In genomic region chrX:37161169-37161568, GRCm38 (mm10) we compare ENCODE assay signal across 25 mouse cellular contexts. TPM values are rescaled to one million over a fixed set of nuclear protein-coding genes. Genes with fewer than 3 reads are reported as not detected.
DNase-seq lines count a peak whose midpoint lies in the region; ATAC-seq and TF ChIP-seq lines count a peak whose summit lies in the region.
"Had no signal": no experiment of that assay in that cellular context is flagged by ENCODE, and none has a peak within 500 bp of the region (broad histone marks: within the 10 kb centered on the region; RNA-seq: fewer than 3 reads in every experiment).

No protein-coding gene starts in this region.

- H3K79me2 ChIP-seq in liver, adult 2 months (ENCODE audit: control insufficient read depth, insufficient read depth, low read length): no peaks in the 10 kb centered on the region

- peak; percentile 30 for DNase-seq in liver, adult 2 months (ENCODE audit: extremely low read depth, low read depth, low spot score)
- DNase-seq in liver, embryonic 11.5 days (ENCODE audit: low spot score): no peak
- DNase-seq in thymus, postnatal 4 days: peak; percentile 5
- DNase-seq in thymus, adult 18-20 months: no peak
- DNase-seq in adipocyte (ENCODE audit: low spot score): peak; percentile 2
- DNase-seq: cerebellum, adult 8-10 months; gastrocnemius, postnatal 14 days; heart, adult 2 months; heart, postnatal 36 days; kidney, adult 11 months; lung, postnatal 14 days had no signal

- H3K9me3 ChIP-seq in liver, embryonic 11.5 days (ENCODE audit: control insufficient read depth, low read length): no peaks in the 10 kb centered on the region
- no peaks in the 10 kb centered on the region for H3K9me3 ChIP-seq in forebrain, embryonic 12.5 days
- H3K9me3 ChIP-seq in intestine, embryonic 16.5 days (ENCODE audit: control insufficient read depth, low read length): no peaks in the 10 kb centered on the region
- H3K9me3 ChIP-seq: embryonic facial prominence, embryonic 10.5 days; G1E; hindbrain, embryonic 15.5 days; liver, embryonic 15.5 days had no signal

- no peak for TF ChIP-seq CTCF in liver, adult 2 months (IDR thresholded peaks at IDR 0.05; ENCODE audit: low read depth, low read length)

- no peak for TF ChIP-seq POLR2A in liver, adult 2 months (IDR thresholded peaks at IDR 0.05; ENCODE audit: extremely low read depth, insufficient read depth, low read length)

- H3K36me3 ChIP-seq in liver, adult 2 months (ENCODE audit: control insufficient read depth, insufficient read depth, low read length): no peaks in the 10 kb centered on the region
- no peaks in the 10 kb centered on the region for H3K36me3 ChIP-seq in liver, embryonic 11.5 days (ENCODE audit: control insufficient read depth, insufficient read depth, low read length)
- no peaks in the 10 kb centered on the region for H3K36me3 ChIP-seq in forebrain, embryonic 12.5 days (replicated peaks)
- H3K36me3 ChIP-seq in intestine, embryonic 16.5 days (ENCODE audit: control insufficient read depth, insufficient read depth, low read length): no peaks in the 10 kb centered on the region
- H3K36me3 ChIP-seq: embryonic facial prominence, embryonic 10.5 days; hindbrain, embryonic 15.5 days; liver, embryonic 15.5 days had no signal

- 37% methylated on average over 10 of the region's 10 CpGs for WGBS in liver, adult 2 months
- 78% methylated on average over 10 of the region's 10 CpGs for WGBS in liver, embryonic 11.5 days
- 83% methylated on average over 10 of the region's 10 CpGs for WGBS in forebrain, embryonic 12.5 days
- WGBS in intestine, embryonic 16.5 days: 71% methylated on average over 10 of the region's 10 CpGs

- ATAC-seq in liver, embryonic 11.5 days (replicated peaks; ENCODE audit: low FRiP score): no peak
- ATAC-seq in forebrain, embryonic 12.5 days (ENCODE audit: low FRiP score): no peak
- no peak for ATAC-seq in intestine, embryonic 16.5 days
- ATAC-seq: forebrain, embryonic 14.5 days; midbrain, embryonic 16.5 days had no signal

- no peaks in the 10 kb centered on the region for H3K4me1 ChIP-seq in liver, adult 2 months (ENCODE audit: control insufficient read depth, insufficient read depth, low read length)
- no peaks in the 10 kb centered on the region for H3K4me1 ChIP-seq in liver, embryonic 11.5 days (replicated peaks; ENCODE audit: control insufficient read depth, insufficient read depth, low read length)
- H3K4me1 ChIP-seq in forebrain, embryonic 12.5 days: no peaks in the 10 kb centered on the region
- H3K4me1 ChIP-seq in intestine, embryonic 16.5 days (ENCODE audit: control insufficient read depth, insufficient read depth, low read length): no peaks in the 10 kb centered on the region
- H3K4me1 ChIP-seq: embryonic facial prominence, embryonic 10.5 days; hindbrain, embryonic 15.5 days; liver, embryonic 15.5 days had no signal

- no peaks in the 10 kb centered on the region for H3K27me3 ChIP-seq in liver, adult 2 months (ENCODE audit: control insufficient read depth, insufficient read depth, low read length)
- no peaks in the 10 kb centered on the region for H3K27me3 ChIP-seq in liver, embryonic 11.5 days (replicated peaks; ENCODE audit: control insufficient read depth, insufficient read depth, low read length)
- no peaks in the 10 kb centered on the region for H3K27me3 ChIP-seq in forebrain, embryonic 12.5 days
- H3K27me3 ChIP-seq in intestine, embryonic 16.5 days (replicated peaks; ENCODE audit: control insufficient read depth, insufficient read depth, low read length): no peaks in the 10 kb centered on the region
- H3K27me3 ChIP-seq: hindbrain, embryonic 15.5 days; liver, embryonic 15.5 days had no signal

- H3K9ac ChIP-seq in liver, adult 2 months (ENCODE audit: low read depth, low read length): 0 out of 2 replicates have a peak overlapping the region, but pooled peaks have one; percentile 15
- no peak overlapping the region for H3K9ac ChIP-seq in liver, embryonic 11.5 days (ENCODE audit: low read depth, low read length)
- no peak overlapping the region for H3K9ac ChIP-seq in forebrain, embryonic 12.5 days
- H3K9ac ChIP-seq in intestine, embryonic 16.5 days (ENCODE audit: low read depth, low read length): no peak overlapping the region
- H3K9ac ChIP-seq: hindbrain, embryonic 15.5 days; liver, embryonic 15.5 days had no signal

- peak overlapping the region; percentile 36 for H3K4me3 ChIP-seq in liver, adult 2 months (ENCODE audit: insufficient read depth, low read depth, low read length)
- H3K4me3 ChIP-seq in liver, embryonic 11.5 days (ENCODE audit: low read depth, low read length): no peak overlapping the region
- no peak overlapping the region for H3K4me3 ChIP-seq in forebrain, embryonic 12.5 days (replicated peaks)
- no peak overlapping the region for H3K4me3 ChIP-seq in intestine, embryonic 16.5 days (ENCODE audit: low read length)
- H3K4me3 ChIP-seq: embryonic facial prominence, embryonic 10.5 days; heart, adult 2 months; hindbrain, embryonic 15.5 days; liver, embryonic 15.5 days had no signal

- no peak overlapping the region for H3K27ac ChIP-seq in liver, adult 2 months (replicated peaks; ENCODE audit: insufficient read depth, low read depth, low read length)
- no peak overlapping the region for H3K27ac ChIP-seq in liver, embryonic 11.5 days (ENCODE audit: low read depth, low read length)
- H3K27ac ChIP-seq in forebrain, embryonic 12.5 days: no peak overlapping the region
- H3K27ac ChIP-seq in intestine, embryonic 16.5 days (ENCODE audit: low read length): no peak overlapping the region
- H3K27ac ChIP-seq: embryonic facial prominence, embryonic 10.5 days; heart, adult 2 months; hindbrain, embryonic 15.5 days; liver, embryonic 15.5 days had no signal

- H3K4me2 ChIP-seq in liver, embryonic 11.5 days: no peak overlapping the region
- H3K4me2 ChIP-seq in forebrain, embryonic 12.5 days: no peak overlapping the region
- H3K4me2 ChIP-seq in intestine, embryonic 16.5 days (ENCODE audit: low read depth, low read length): no peak overlapping the region
- H3K4me2 ChIP-seq: hindbrain, embryonic 15.5 days; liver, embryonic 15.5 days had no signal

RNA-seq across cellular contexts. Expression of gene Akap14, which starts 7.5 kb away (rescaled TPM):
- total RNA-seq in liver, adult 2 months (2014; rRNA removed): not detected in 2 replicates
- polyA plus RNA-seq in liver, adult 2 months (2012; rRNA removed): not detected in 2 replicates
- 0.10 TPM in 1 of 2 replicates, not detected in the other for polyA plus RNA-seq in liver, embryonic 11.5 days (2014; fragmentation: Nextera tagmentation; extraction: Ambion mirVana)
- 0.14 and 0.24 TPM in 2 replicates for polyA plus RNA-seq in forebrain, embryonic 12.5 days (2016; fragmentation: Nextera tagmentation; extraction: Ambion mirVana)
- not detected in 2 replicates for polyA plus RNA-seq in intestine, embryonic 16.5 days (2015; fragmentation: Nextera tagmentation; extraction: Ambion mirVana)
- total RNA-seq: common myeloid progenitor, adult 5-6 weeks; G1E; gastrocnemius, postnatal 14 days; heart, adult 2 months; heart, postnatal 36 days had no signal
- polyA plus RNA-seq: forebrain, embryonic 14.5 days; G1E; kidney, embryonic 16.5 days; limb, embryonic 11.5 days; liver, embryonic 15.5 days; stomach, embryonic 16.5 days had no signal

RNA-seq across cellular contexts. Expression of gene Ndufa1, which starts 29.8 kb away (rescaled TPM):
- total RNA-seq in liver, adult 2 months (2014; rRNA removed): 297 and 311 TPM in 2 replicates
- polyA plus RNA-seq in liver, adult 2 months (2012; rRNA removed): 260 and 276 TPM in 2 replicates
- polyA plus RNA-seq in liver, embryonic 11.5 days (2014; fragmentation: Nextera tagmentation; extraction: Ambion mirVana): 321 and 361 TPM in 2 replicates
- 362 and 392 TPM in 2 replicates for polyA plus RNA-seq in forebrain, embryonic 12.5 days (2016; fragmentation: Nextera tagmentation; extraction: Ambion mirVana)
- polyA plus RNA-seq in intestine, embryonic 16.5 days (2015; fragmentation: Nextera tagmentation; extraction: Ambion mirVana): 382 and 399 TPM in 2 replicates

RNA-seq across cellular contexts. Expression of gene Rnf113a1, which starts 29.9 kb away (rescaled TPM):
- 0.87 and 1.1 TPM in 2 replicates for total RNA-seq in liver, adult 2 months (2014; rRNA removed)
- 1.4 and 1.7 TPM in 2 replicates for polyA plus RNA-seq in liver, adult 2 months (2012; rRNA removed)
- polyA plus RNA-seq in liver, embryonic 11.5 days (2014; fragmentation: Nextera tagmentation; extraction: Ambion mirVana): 8.9 and 9.4 TPM in 2 replicates
- 14.4 and 15.3 TPM in 2 replicates for polyA plus RNA-seq in forebrain, embryonic 12.5 days (2016; fragmentation: Nextera tagmentation; extraction: Ambion mirVana)
- 7.6 and 8.1 TPM in 2 replicates for polyA plus RNA-seq in intestine, embryonic 16.5 days (2015; fragmentation: Nextera tagmentation; extraction: Ambion mirVana)

RNA-seq across cellular contexts. Expression of gene Nkap, which starts 34.6 kb away (rescaled TPM):
- total RNA-seq in liver, adult 2 months (2014; rRNA removed): 4.3 and 5.0 TPM in 2 replicates
- polyA plus RNA-seq in liver, adult 2 months (2012; rRNA removed): 0.97 and 1.1 TPM in 2 replicates
- 19.0 and 19.9 TPM in 2 replicates for polyA plus RNA-seq in liver, embryonic 11.5 days (2014; fragmentation: Nextera tagmentation; extraction: Ambion mirVana)
- polyA plus RNA-seq in forebrain, embryonic 12.5 days (2016; fragmentation: Nextera tagmentation; extraction: Ambion mirVana): 25.5 and 27.2 TPM in 2 replicates
- 10.8 and 10.9 TPM in 2 replicates for polyA plus RNA-seq in intestine, embryonic 16.5 days (2015; fragmentation: Nextera tagmentation; extraction: Ambion mirVana)

RNA-seq across cellular contexts. Expression of gene Gm9, which starts 49.7 kb away (rescaled TPM):
- total RNA-seq in liver, adult 2 months (2014; rRNA removed): not detected in 2 replicates
- not detected in 2 replicates for polyA plus RNA-seq in liver, adult 2 months (2012; rRNA removed)
- not detected in 2 replicates for polyA plus RNA-seq in liver, embryonic 11.5 days (2014; fragmentation: Nextera tagmentation; extraction: Ambion mirVana)
- polyA plus RNA-seq in forebrain, embryonic 12.5 days (2016; fragmentation: Nextera tagmentation; extraction: Ambion mirVana): not detected in 2 replicates
- not detected in 2 replicates for polyA plus RNA-seq in intestine, embryonic 16.5 days (2015; fragmentation: Nextera tagmentation; extraction: Ambion mirVana)
- total RNA-seq: common myeloid progenitor, adult 5-6 weeks; G1E; gastrocnemius, postnatal 14 days; heart, adult 2 months; heart, postnatal 36 days; layer of hippocampus, postnatal 14 days had no signal
- polyA plus RNA-seq: embryonic facial prominence, embryonic 10.5 days; forebrain, embryonic 14.5 days; G1E; heart, adult 2 months; heart, embryonic 14.5 days; hindbrain, embryonic 15.5 days; kidney, embryonic 16.5 days; limb, embryonic 11.5 days; liver, embryonic 15.5 days; midbrain, embryonic 16.5 days; stomach, embryonic 16.5 days had no signal

Comparison
In these comparisons a context has a peak if more than half of its experiments do, and no peak if none do; other contexts are left out.
1. DNase-seq: peak in liver, adult 2 months (single experiment), thymus, postnatal 4 days (single experiment) and adipocyte (single experiment); none in liver, embryonic 11.5 days (single experiment) and thymus, adult 18-20 months (0 of 2).